Mouse (Mus musculus): ENCODE measurements around the gene Fcgr2b. TPM values are rescaled to one million over a fixed set of nuclear protein-coding genes. Genes with fewer than 3 reads are reported as not detected.

Fcgr2b gene
- polyA plus RNA-seq, 1 experiment from 2014 or later: 0.31 TPM

- Histone ChIP-seq H3K36me3 (ENCODE audit: control insufficient read depth, insufficient read depth, low read length) (no peaks in the 10 kb centered on the region), H3K9me3 (ENCODE audit: control insufficient read depth, low read length) (no peaks in the 10 kb centered on the region), H3K27ac (ENCODE audit: low read depth, low read length) (no peak overlapping the region), H3K9ac (ENCODE audit: low read length) (no peak overlapping the region), H3K4me3 (ENCODE audit: low read depth, low read length) (no peak overlapping the region), H3K27me3 (ENCODE audit: control insufficient read depth, insufficient read depth, low read length) (no peaks in the 10 kb centered on the region), H3K4me2 (ENCODE audit: low read depth, low read length, severe bottlenecking) (no peak overlapping the region), H3K4me1 (replicated peaks; ENCODE audit: control insufficient read depth, insufficient read depth, low read length) (no peaks in the 10 kb centered on the region)
- WGBS: 86% methylated on average over 4 of the region's 4 CpGs
- DNase-seq (ENCODE audit: low spot score): no peak
- ATAC-seq (replicated peaks; ENCODE audit: low FRiP score): no peak
These were observed 3.4 kb downstream of the Fcgr2b start for GRCm38 (mm10) chr1:170972936-170973335.

GRCm38 (mm10) chr1:170972494-170972893 is 3.9 kb downstream of the Fcgr2b start:
- ATAC-seq (replicated peaks; ENCODE audit: low FRiP score) (no peak), DNase-seq (ENCODE audit: low spot score) (no peak)
- H3K36me3 ChIP-seq (ENCODE audit: control insufficient read depth, insufficient read depth, low read length): no peaks in the 10 kb centered on the region
- H3K4me1 ChIP-seq (replicated peaks; ENCODE audit: control insufficient read depth, insufficient read depth, low read length): no peaks in the 10 kb centered on the region
- H3K27me3 ChIP-seq (ENCODE audit: control insufficient read depth, insufficient read depth, low read length): no peaks in the 10 kb centered on the region
- H3K9ac ChIP-seq (ENCODE audit: low read length): no peak overlapping the region
- H3K9me3 ChIP-seq (ENCODE audit: control insufficient read depth, low read length): no peaks in the 10 kb centered on the region
- WGBS: 87% methylated on average over 6 of the region's 6 CpGs
- no peak overlapping the region for H3K4me2 ChIP-seq (ENCODE audit: low read depth, low read length, severe bottlenecking)
- no peak overlapping the region for H3K4me3 ChIP-seq (ENCODE audit: low read depth, low read length)
- no peak overlapping the region for H3K27ac ChIP-seq (ENCODE audit: low read depth, low read length)

GRCm38 (mm10) chr1:170968576-170968975 is 7.8 kb downstream of the Fcgr2b start:
- no peak overlapping the region for H3K4me3 ChIP-seq (ENCODE audit: low read depth, low read length)
- ATAC-seq (replicated peaks; ENCODE audit: low FRiP score) (no peak), DNase-seq (ENCODE audit: low spot score) (no peak)
- no peaks in the 10 kb centered on the region for H3K27me3 ChIP-seq (ENCODE audit: control insufficient read depth, insufficient read depth, low read length)
- H3K27ac ChIP-seq (ENCODE audit: low read depth, low read length): no peak overlapping the region
- no peaks in the 10 kb centered on the region for H3K9me3 ChIP-seq (ENCODE audit: control insufficient read depth, low read length)
- H3K36me3 ChIP-seq (ENCODE audit: control insufficient read depth, insufficient read depth, low read length): no peaks in the 10 kb centered on the region
- H3K4me1 ChIP-seq (replicated peaks; ENCODE audit: control insufficient read depth, insufficient read depth, low read length): no peaks in the 10 kb centered on the region
- H3K9ac ChIP-seq (ENCODE audit: low read length): no peak overlapping the region
- no peak overlapping the region for H3K4me2 ChIP-seq (ENCODE audit: low read depth, low read length, severe bottlenecking)
- 79% methylated on average over 1 of the region's 1 CpGs for WGBS

- H3K9me3 ChIP-seq (ENCODE audit: control insufficient read depth, low read length): no peaks in the 10 kb centered on the region
- H3K4me2 ChIP-seq (ENCODE audit: low read depth, low read length, severe bottlenecking): no peak overlapping the region
- H3K4me3 ChIP-seq (ENCODE audit: low read depth, low read length): no peak overlapping the region
- no peak for DNase-seq (ENCODE audit: low spot score)
- no peak overlapping the region for H3K9ac ChIP-seq (ENCODE audit: low read length)
- no peak for ATAC-seq (replicated peaks; ENCODE audit: low FRiP score)
- WGBS: 91% methylated on average over 3 of the region's 3 CpGs
- H3K27ac ChIP-seq (ENCODE audit: low read depth, low read length): no peak overlapping the region
- no peaks in the 10 kb centered on the region for H3K4me1 ChIP-seq (replicated peaks; ENCODE audit: control insufficient read depth, insufficient read depth, low read length)
- H3K27me3 ChIP-seq (ENCODE audit: control insufficient read depth, insufficient read depth, low read length): no peaks in the 10 kb centered on the region
- H3K36me3 ChIP-seq (ENCODE audit: control insufficient read depth, insufficient read depth, low read length): no peaks in the 10 kb centered on the region
These were observed 8.8 kb downstream of the Fcgr2b start for GRCm38 (mm10) chr1:170967581-170967980.

- H3K4me2 ChIP-seq (ENCODE audit: low read depth, low read length, severe bottlenecking): no peak overlapping the region
- WGBS: 78% methylated on average over 7 of the region's 7 CpGs
- H3K36me3 ChIP-seq (ENCODE audit: control insufficient read depth, insufficient read depth, low read length): no peaks in the 10 kb centered on the region
- H3K4me3 ChIP-seq (ENCODE audit: low read depth, low read length): no peak overlapping the region
- H3K9me3 ChIP-seq (ENCODE audit: control insufficient read depth, low read length): no peaks in the 10 kb centered on the region
- DNase-seq (ENCODE audit: low spot score) (no peak), ATAC-seq (replicated peaks; ENCODE audit: low FRiP score) (no peak)
- no peaks in the 10 kb centered on the region for H3K4me1 ChIP-seq (replicated peaks; ENCODE audit: control insufficient read depth, insufficient read depth, low read length)
- H3K27me3 ChIP-seq (ENCODE audit: control insufficient read depth, insufficient read depth, low read length): no peaks in the 10 kb centered on the region
- H3K27ac ChIP-seq (ENCODE audit: low read depth, low read length): no peak overlapping the region
- no peak overlapping the region for H3K9ac ChIP-seq (ENCODE audit: low read length)
These were observed 13.3 kb downstream of the Fcgr2b start for GRCm38 (mm10) chr1:170963087-170963486.

DNA sequence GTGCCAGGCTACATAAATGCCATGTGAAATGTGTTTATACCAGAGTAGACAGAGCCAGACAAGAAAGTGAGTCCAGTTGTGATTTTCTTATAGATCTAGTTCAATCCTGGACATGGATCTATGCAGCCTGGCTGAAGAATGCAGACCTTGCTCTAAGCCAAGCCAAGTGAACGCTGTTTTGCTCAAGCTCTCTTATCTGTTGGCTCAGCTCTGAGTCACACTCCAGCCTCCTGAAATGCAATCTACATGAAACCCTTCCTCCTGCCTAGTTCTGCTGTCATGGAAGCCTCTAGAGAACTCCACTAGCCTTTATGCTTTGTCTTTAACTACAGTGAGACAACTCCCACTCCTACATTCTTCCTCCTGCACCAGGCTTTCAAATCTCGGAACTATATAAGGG is 14.0 kb downstream of the Fcgr2b start:
- no peaks in the 10 kb centered on the region for H3K9me3 ChIP-seq (ENCODE audit: control insufficient read depth, low read length)
- 76% methylated on average over 2 of the region's 2 CpGs for WGBS
- ATAC-seq (replicated peaks; ENCODE audit: low FRiP score) (no peak), DNase-seq (ENCODE audit: low spot score) (no peak)
- no peaks in the 10 kb centered on the region for H3K36me3 ChIP-seq (ENCODE audit: control insufficient read depth, insufficient read depth, low read length)
- no peaks in the 10 kb centered on the region for H3K4me1 ChIP-seq (replicated peaks; ENCODE audit: control insufficient read depth, insufficient read depth, low read length)
- H3K27ac ChIP-seq (ENCODE audit: low read depth, low read length): no peak overlapping the region
- no peak overlapping the region for H3K9ac ChIP-seq (ENCODE audit: low read length)
- no peak overlapping the region for H3K4me2 ChIP-seq (ENCODE audit: low read depth, low read length, severe bottlenecking)
- no peaks in the 10 kb centered on the region for H3K27me3 ChIP-seq (ENCODE audit: control insufficient read depth, insufficient read depth, low read length)
- no peak overlapping the region for H3K4me3 ChIP-seq (ENCODE audit: low read depth, low read length)

DNA sequence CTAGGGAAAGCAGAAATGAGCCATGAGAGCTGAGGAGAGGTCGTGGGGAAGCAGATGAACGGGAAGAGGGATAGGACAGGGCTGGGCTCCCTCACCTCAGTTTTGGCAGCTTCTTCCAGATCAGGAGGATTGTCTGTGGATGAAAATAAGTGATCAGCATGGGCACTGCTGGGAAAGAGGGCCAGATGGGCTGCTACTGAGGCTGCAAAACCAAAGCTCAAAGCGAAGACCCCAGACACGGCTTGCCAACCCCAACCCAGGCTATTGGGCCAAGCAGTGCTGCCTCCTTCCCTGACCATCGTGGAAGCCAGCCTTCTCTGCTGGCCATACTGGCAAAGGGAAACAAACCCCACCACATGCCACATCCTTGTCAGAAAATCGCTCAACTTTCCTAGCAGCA is 15.2 kb downstream of the Fcgr2b start:
- Histone ChIP-seq H3K4me1 (replicated peaks; ENCODE audit: control insufficient read depth, insufficient read depth, low read length) (no peaks in the 10 kb centered on the region), H3K4me2 (ENCODE audit: low read depth, low read length, severe bottlenecking) (no peak overlapping the region), H3K27ac (ENCODE audit: low read depth, low read length) (no peak overlapping the region), H3K4me3 (ENCODE audit: low read depth, low read length) (no peak overlapping the region), H3K36me3 (ENCODE audit: control insufficient read depth, insufficient read depth, low read length) (no peaks in the 10 kb centered on the region), H3K9ac (ENCODE audit: low read length) (no peak overlapping the region), H3K27me3 (ENCODE audit: control insufficient read depth, insufficient read depth, low read length) (no peaks in the 10 kb centered on the region), H3K9me3 (ENCODE audit: control insufficient read depth, low read length) (no peaks in the 10 kb centered on the region)
- 75% methylated on average over 6 of the region's 6 CpGs for WGBS
- DNase-seq (ENCODE audit: low spot score) (no peak), ATAC-seq (replicated peaks; ENCODE audit: low FRiP score) (no peak)

DNA sequence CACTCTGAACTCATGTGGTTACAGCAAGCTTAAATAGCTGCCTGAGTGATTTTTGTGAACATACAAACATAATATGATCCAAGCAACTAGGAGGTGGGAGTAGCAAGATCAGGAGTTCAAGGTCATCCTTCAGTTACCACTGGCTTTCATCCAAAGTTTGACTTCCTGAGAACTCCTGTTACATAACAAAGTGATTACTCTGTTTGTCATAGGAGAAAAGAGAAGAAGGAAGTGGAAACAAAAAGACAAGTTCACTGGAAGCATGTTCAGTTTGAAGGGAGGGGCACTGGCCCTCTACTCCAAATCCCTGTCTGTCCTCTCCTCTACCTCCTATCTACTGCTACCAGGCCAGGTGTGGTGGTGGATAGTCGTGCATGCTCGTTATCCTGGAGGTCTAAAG is 16.6 kb downstream of the Fcgr2b start:
- no peaks in the 10 kb centered on the region for H3K9me3 ChIP-seq (ENCODE audit: control insufficient read depth, low read length)
- no peak overlapping the region for H3K9ac ChIP-seq (ENCODE audit: low read length)
- no peak for DNase-seq (ENCODE audit: low spot score)
- no peaks in the 10 kb centered on the region for H3K27me3 ChIP-seq (ENCODE audit: control insufficient read depth, insufficient read depth, low read length)
- H3K36me3 ChIP-seq (ENCODE audit: control insufficient read depth, insufficient read depth, low read length): no peaks in the 10 kb centered on the region
- ATAC-seq (replicated peaks; ENCODE audit: low FRiP score): no peak
- H3K27ac ChIP-seq (ENCODE audit: low read depth, low read length): no peak overlapping the region
- H3K4me1 ChIP-seq (replicated peaks; ENCODE audit: control insufficient read depth, insufficient read depth, low read length): no peaks in the 10 kb centered on the region
- H3K4me2 ChIP-seq (ENCODE audit: low read depth, low read length, severe bottlenecking): no peak overlapping the region
- H3K4me3 ChIP-seq (ENCODE audit: low read depth, low read length): no peak overlapping the region
- WGBS: 85% methylated on average over 2 of the region's 2 CpGs

DNA sequence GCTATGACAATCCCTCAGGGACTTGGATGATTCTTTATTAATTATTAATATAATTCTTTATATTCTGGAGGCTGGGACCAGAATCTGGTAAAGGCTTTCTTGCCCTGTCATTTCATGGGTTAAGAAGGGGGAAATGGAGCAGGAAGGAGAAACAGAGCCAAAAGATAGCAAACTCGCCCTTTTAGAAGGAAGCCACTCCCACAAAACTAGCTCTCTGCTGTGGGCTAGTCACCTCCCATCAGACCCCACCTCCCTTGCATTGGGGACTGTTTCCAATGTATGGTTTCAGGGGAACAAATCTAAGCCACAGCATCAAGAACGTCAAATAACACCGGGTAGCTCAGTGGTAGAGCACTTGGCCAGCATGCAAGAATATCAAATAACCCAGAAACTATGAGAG is 18.1 kb downstream of the Fcgr2b start:
- Histone ChIP-seq H3K36me3 (ENCODE audit: control insufficient read depth, insufficient read depth, low read length) (no peaks in the 10 kb centered on the region), H3K4me3 (ENCODE audit: low read depth, low read length) (no peak overlapping the region), H3K9me3 (ENCODE audit: control insufficient read depth, low read length) (no peaks in the 10 kb centered on the region), H3K9ac (ENCODE audit: low read length) (no peak overlapping the region), H3K4me2 (ENCODE audit: low read depth, low read length, severe bottlenecking) (no peak overlapping the region), H3K27me3 (ENCODE audit: control insufficient read depth, insufficient read depth, low read length) (no peaks in the 10 kb centered on the region), H3K27ac (ENCODE audit: low read depth, low read length) (no peak overlapping the region), H3K4me1 (replicated peaks; ENCODE audit: control insufficient read depth, insufficient read depth, low read length) (no peaks in the 10 kb centered on the region)
- ATAC-seq (replicated peaks; ENCODE audit: low FRiP score) (no peak), DNase-seq (ENCODE audit: low spot score) (no peak)
- 63% methylated on average over 3 of the region's 3 CpGs for WGBS
